Mouse (Mus musculus) spleen, embryonic (tissue): ENCODE measurements at regions not wholly inside any gene's neighbourhood (a gene's known extent, or its start where the extent isn't known, plus 50 kb on each side); places are given as distances from the start of the nearest gene placed in this dataset.

Experiments
- CTCF ChIA-PET: fragments of 350-600 bp; sonication (Branson Sonifier 250); formaldehyde crosslinking; loops from one replicate; lab custom pipeline; 2022; lab: Charles Lee

DNA sequence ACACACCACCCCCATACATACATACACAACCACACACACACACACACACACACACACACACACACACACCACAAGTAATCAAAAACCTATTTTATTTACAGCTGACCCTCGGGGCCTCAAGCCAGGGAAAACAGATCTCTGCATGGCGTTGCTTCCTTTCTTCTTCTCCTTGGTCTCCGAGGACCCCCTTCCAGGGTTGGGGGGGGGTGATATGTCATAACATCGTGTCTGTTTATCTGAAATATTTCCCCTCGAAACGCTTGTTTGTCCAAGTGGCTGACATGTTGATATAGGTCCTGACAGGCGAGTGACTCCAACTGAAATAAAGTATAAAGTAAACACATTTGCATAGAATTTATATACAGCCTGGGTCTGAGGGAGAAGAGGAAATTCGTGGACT lies 100.4 kb upstream of the Tbx3 start:
- CTCF ChIA-PET, result no interaction called here

DNA sequence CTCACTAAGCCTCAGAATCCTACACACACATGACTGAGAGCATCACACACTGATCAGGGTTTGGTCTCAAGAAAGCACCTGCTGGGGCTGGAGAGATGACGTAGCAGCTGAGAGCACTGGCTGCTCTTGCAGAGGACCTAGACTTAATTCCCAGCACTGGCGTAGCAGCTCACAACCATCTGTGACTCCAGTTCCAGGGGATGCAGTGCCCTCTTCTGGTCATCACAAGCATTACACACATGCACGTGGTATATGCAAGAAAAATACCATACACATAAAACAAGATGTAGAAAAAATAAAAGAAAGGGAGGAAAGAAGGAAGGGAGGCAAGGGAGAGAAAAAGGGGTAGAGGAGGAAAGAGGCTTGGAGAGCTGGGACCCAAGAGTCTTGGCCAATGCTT lies 98.8 kb upstream of the Tbx3 start:
- CTCF ChIA-PET, result no interaction called here

DNA sequence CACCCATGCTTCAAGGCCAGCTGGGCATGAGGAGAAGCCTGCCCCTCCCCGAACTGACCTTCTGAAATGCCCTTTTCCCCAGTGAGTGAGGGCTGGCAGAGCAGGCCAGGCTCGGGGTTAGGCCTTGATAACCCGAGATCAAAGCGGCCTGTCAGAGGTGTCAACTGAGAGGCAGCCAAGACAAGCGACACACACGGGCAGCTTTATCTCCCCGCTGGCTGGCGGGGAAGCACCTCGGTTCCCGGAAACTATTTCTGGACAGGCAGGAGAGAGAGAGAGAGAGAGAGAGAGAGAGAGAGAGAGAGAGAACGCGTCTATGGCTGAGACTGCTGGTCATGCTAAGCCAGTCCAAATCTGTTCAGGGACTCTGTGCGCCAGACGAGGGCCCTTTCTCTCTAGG lies 95.3 kb upstream of the Tbx3 start:
- CTCF ChIA-PET, result no interaction called here

- CTCF ChIA-PET, result no interaction called here
Observed at GRCm38 (mm10) chr5:119579288-119579687, 91.2 kb upstream of the Tbx3 start.

DNA sequence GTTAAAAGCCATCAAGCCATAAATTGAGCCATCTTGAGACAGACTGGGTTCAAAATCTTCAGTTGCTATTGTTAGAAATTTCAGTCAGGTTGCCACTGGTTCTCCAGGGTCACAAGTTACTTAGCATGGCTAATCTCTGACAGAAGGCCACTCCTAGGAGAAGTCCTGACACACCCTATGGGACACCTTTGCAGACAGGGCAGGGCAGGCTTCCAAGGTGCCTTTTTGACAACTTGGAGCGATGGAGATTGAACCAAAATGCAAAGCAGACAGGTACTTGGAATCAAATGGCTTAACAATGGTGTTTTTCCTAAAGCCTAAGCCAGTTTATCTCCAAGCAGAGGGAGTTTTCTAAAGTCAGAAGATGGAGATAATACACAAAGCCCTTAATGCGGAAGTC lies 90.7 kb upstream of the Tbx3 start:
- CTCF ChIA-PET, result no interaction called here

- CTCF ChIA-PET, result no interaction called here
Observed at GRCm38 (mm10) chr5:119580395-119580794, 90.1 kb upstream of the Tbx3 start.

- CTCF ChIA-PET, result no interaction called here
Observed at GRCm38 (mm10) chr5:119580798-119581197, 89.7 kb upstream of the Tbx3 start.

- CTCF ChIA-PET, result no interaction called here
Observed at GRCm38 (mm10) chr5:119584389-119584788, 86.1 kb upstream of the Tbx3 start.

DNA sequence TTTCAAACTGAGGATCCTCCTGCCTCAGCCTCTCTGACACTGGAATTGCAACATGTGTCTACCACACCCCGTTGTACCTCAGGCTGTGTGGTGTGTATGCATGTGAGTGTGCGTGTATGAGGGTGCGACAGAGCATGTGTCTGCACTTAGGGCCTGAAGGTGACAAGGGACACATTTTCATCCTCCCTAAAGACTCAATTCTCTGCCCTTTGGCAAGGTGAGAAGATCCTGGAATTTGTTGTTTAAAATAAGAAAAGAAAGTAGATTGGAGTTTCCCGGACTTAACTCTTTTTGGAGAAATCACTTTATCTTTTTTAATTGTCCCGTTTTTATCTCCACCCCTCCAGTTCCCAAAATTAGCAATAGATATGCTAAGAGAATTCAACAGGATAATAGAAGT lies 85.6 kb upstream of the Tbx3 start:
- CTCF ChIA-PET, result no interaction called here

- CTCF ChIA-PET, result no interaction called here
Observed at GRCm38 (mm10) chr5:119586391-119587058, 83.9 kb upstream of the Tbx3 start.

DNA sequence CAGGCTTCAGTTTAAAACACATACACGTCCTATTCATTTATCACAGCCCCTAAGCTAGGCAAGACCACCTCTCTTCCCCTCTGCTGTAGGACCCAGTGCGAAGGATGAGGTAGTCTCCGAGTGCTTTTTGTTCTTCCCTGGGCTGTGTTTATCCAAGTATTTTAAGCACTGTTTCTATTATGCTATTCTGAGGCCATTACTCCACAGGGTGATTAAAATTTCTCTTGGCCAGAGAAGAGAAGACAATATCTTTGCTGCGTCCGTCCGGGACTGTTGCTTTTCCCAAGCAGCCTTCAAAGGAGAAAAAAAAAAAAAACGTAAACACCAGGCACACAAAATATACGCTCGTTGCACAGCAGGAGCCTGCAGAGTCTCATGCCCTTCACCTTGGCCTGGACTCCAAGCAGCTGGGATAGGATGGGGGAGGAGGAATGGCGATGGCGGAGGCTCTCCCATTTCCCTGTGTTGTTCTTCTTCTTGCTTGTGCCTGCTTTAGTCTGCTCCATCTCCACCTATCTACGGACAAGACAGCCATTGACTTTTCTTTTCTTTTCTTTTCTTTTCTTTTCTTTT lies 83.1 kb upstream of the Tbx3 start:
- CTCF ChIA-PET, result no interaction called here

DNA sequence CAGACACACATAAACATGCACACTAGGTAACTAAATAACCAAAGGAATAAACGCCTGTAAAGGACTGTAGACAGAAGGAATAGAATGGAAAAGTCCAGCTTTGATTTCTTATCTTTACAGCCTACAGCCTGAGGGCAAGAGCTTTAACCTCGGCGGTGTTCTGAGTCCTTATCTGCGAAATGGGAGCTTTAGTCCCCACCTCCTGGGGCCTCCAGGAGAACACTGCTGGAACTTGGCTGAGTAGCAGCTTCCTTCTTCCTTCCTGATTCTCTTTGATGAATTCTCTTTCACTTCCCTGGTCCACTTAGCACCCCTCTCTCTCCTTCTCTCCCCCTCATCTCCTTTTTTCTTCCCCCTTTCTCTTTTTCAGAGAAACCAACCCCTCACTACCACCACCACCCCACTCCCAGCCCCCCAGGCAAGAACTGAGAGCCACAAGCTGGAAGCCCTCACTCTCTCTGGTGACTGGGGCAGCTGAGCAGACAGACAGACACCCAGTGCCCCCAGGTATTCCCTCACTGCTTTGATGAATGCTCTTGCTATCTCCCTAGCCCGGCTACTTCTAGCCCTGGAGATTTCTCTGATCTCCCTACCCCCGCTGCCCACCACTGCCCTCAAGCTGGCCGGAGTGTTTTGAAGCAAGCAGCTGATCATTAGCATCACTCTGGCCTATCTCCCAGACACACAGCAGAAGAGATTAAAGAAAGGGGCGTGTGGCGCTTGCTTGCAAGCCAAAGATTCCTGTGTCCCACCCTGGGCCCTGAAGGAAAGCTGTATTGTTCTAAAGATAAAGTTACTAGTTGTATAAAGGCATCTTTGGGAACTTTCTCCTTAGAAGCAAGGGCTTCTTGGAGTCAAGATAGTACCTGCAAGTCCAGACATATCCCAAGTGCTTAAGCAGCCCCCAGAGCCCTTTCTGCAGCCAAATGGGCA lies 81.9 kb upstream of the Tbx3 start:
- CTCF ChIA-PET, result no interaction called here

- CTCF ChIA-PET, result no interaction called here
Observed at GRCm38 (mm10) chr5:119591271-119591670, 79.2 kb upstream of the Tbx3 start.

DNA sequence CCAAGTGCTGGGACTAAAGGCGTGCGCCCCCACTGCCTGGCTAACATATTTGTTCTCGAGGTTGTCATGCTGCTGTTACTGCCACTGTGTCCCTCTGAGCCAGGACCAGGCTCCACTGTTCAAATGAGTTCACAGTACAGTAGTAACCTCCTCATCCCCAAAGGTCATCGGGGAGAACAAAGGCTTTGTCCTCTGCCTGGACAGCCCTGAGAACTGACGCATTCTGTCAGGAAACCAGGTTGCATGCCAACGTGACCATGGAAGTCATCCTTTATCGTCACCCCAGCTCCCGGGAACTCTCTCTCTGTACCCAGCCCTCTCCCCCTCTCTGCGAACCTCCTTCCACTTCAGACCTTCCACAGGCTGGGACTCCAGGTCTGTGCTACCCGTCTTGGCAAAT lies 77.6 kb upstream of the Tbx3 start:
- CTCF ChIA-PET, result no interaction called here

DNA sequence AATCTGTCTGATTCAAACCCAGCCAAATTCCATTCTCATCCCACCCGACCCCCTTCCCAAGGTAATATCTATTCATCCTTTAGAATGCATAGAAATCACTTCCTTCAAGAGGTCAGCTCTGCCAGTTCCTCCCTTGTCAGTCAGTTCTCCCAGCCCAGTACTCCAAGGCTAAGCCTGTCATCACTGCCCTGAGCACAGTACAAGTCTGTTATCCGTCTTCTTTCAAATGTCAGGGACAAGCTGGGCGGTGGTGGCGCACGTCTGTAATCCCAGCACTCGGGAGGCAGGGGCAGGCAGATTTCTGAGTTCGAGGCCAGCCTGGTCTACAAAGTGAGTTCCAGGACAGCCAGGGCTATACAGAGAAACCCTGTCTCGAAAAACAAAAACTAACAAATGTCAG lies 75.9 kb upstream of the Tbx3 start:
- CTCF ChIA-PET, result no interaction called here

GRCm38 (mm10) chr5:119596295-119596993 lies 74.0 kb upstream of the Tbx3 start:
- CTCF ChIA-PET, result no interaction called here

DNA sequence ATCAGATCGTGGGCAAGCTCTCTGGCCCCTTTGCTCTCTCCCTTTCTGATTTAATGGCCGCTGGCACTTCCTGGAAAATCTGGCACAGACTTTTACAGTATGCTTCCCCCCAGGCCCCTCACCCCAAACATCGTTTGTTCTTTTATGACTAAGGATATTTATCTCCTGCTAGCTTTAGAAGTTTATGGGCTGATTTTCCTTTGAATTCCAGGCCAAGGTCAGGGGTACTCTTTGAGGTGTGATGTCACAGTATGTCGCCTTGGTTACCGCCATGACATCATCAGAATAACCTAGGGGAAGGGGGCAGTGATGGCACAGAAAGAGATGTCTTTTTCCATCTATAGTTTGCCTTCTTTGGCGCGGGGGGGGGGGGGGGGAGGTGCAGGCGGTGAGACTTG lies 73.5 kb upstream of the Tbx3 start:
- CTCF ChIA-PET, result no interaction called here

GRCm38 (mm10) chr5:119597530-119597929 lies 72.9 kb upstream of the Tbx3 start:
- CTCF ChIA-PET, result no interaction called here

DNA sequence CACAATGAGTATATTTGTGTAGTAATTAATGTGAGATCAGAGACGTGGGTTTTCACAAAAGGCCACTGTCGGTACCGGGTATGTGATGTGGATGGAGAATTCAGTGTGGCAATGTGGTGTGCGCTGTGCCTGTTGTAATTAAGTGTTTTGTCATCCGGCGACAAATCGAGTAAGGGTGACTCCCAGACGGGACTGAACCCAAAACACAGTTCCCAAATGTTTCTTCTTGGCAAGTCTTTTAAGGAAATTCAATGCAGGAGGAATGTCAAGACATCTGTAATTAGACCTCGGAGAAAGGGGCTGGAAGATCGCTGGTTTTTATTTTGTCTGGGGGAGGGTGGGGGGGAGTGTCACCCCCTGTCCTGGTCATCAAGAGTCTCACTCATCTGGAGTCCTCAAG lies 72.3 kb upstream of the Tbx3 start:
- CTCF ChIA-PET, result no interaction called here

DNA sequence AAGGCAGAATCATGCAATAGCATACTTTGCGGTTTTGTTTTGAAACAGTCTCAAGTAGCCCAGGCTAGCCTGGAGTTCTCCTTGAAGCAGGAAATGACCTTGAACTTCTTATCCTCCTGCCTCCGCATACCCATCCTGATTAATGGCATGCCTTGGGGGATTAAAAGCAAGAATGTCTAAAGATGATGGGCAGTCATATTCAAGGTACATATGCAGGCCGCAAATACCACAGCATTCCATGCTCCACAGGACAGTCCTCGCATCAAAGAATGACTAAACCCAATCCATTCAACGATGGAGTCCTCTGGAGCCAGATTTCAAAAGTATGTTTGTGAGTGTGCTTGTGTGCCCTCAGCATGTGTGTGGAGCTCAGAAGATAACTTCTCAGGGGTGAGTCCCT lies 69.1 kb upstream of the Tbx3 start:
- CTCF ChIA-PET, result no interaction called here

GRCm38 (mm10) chr5:119602001-119602400 lies 68.5 kb upstream of the Tbx3 start:
- CTCF ChIA-PET, result no interaction called here

- CTCF ChIA-PET, result no interaction called here
Observed at GRCm38 (mm10) chr5:119605444-119605843, 65.0 kb upstream of the Tbx3 start.
